Mouse (Mus musculus) heart, embryonic 16.5 days (tissue): Measurements from ENCODE around the gene S100a16. TPM values are rescaled to one million over a fixed set of nuclear protein-coding genes. Genes with fewer than 3 reads are reported as not detected.

ENCODE experiments used
- ATAC-seq: fragments of 200-750 bp; cut with Nextera tagmentation; replicated peaks from 2 replicates; pipeline ENCODE4 v1.8.0; 2017; ENCODE audit warnings: moderate number of reproducible peaks; ENCODE audit not compliant: insufficient read depth, low FRiP score; ENCODE audit errors: extremely low read depth
- H3K27ac ChIP-seq: fragments of 300-500 bp; sonication (generic); 2 replicates; pipeline ENCODE4 v1.5.1; 2014; ENCODE audit warnings: mild to moderate bottlenecking, low read length, control low read depth, moderate library complexity
- H3K27me3 ChIP-seq: fragments of 300-500 bp; sonication (generic); 2 replicates; pipeline ENCODE4 v1.6.1; 2014; ENCODE audit warnings: low read length, mixed read lengths; ENCODE audit not compliant: control insufficient read depth, insufficient read depth
- H3K36me3 ChIP-seq: fragments of 300-500 bp; sonication (generic); 2 replicates; pipeline ENCODE4 v1.6.1; 2014; ENCODE audit not compliant: control insufficient read depth, insufficient read depth
- H3K4me1 ChIP-seq: fragments of 300-500 bp; sonication (generic); 2 replicates; pipeline ENCODE4 v1.6.1; 2014; ENCODE audit warnings: low read length, mixed read lengths; ENCODE audit not compliant: control insufficient read depth, insufficient read depth
- H3K4me2 ChIP-seq: fragments of 300-500 bp; sonication (generic); 2 replicates; pipeline ENCODE4 v1.6.1; 2014; ENCODE audit warnings: low read depth, mild to moderate bottlenecking, control low read depth, low read length
- H3K4me3 ChIP-seq: fragments of 300-500 bp; sonication (generic); 2 replicates; pipeline ENCODE4 v1.5.1; 2014; ENCODE audit warnings: mild to moderate bottlenecking, control low read depth, low read length
- H3K9ac ChIP-seq: fragments of 300-500 bp; sonication (generic); 2 replicates; pipeline ENCODE4 v1.6.1; 2014; ENCODE audit warnings: low read length, control low read depth
- H3K9me3 ChIP-seq: fragments of 300-500 bp; sonication (generic); replicated peaks from 2 replicates; pipeline ENCODE4 v1.6.1; 2016; ENCODE audit warnings: low read length; ENCODE audit not compliant: control insufficient read depth
- WGBS: fragments of 180-500 bp; shearing (Covaris S2); extraction: QIAGEN DNeasy Blood & Tissue Kit; methylation state at CpG from one replicate; pipeline ENCODE4 v1.1.7; 2014; 5-methylcytosine and 5-hydroxymethylcytosine counted together
- polyA plus RNA-seq: library from polyadenylated mRNA; unstranded; fragments of >200 nt; fragmentation: Nextera tagmentation; extraction: Ambion mirVana; gene quantifications from 2 replicates; pipeline ENCODE4 v1.2.1, GENCODE M21; 2015

Gene S100a16
- polyA plus RNA-seq, 1 experiment from 2014 or later, result 96.5 TPM

- Histone ChIP-seq H3K36me3 (no peaks in the 10 kb centered on the region), H3K9me3 (no peaks in the 10 kb centered on the region), H3K9ac (no peak overlapping the region), H3K4me2 (no peak overlapping the region), H3K4me1 (peaks cover 4% of the 10 kb centered on the region; the same call in 1 of the 2 replicates), H3K27me3 (no peaks in the 10 kb centered on the region), H3K4me3 (no peak overlapping the region), H3K27ac (no peak overlapping the region)
- 62% methylated on average over 1 of the region's 1 CpGs for WGBS
- no peak for ATAC-seq
Observed at GRCm38 (mm10) chr3:90535446-90535845, 1.6 kb upstream of the S100a16 start.

GRCm38 (mm10) chr3:90537905-90538296 lies 847 bp downstream of the S100a16 start:
- Histone ChIP-seq H3K9me3 (no peaks in the 10 kb centered on the region), H3K4me2 (peak overlapping the region; percentile 31), H3K4me3 (peak overlapping the region; percentile 26), H3K36me3 (no peaks in the 10 kb centered on the region), H3K27ac (peak overlapping the region; percentile 19; the same call in 1 of the 2 replicates), H3K27me3 (no peaks in the 10 kb centered on the region), H3K4me1 (peaks cover 8% of the 10 kb centered on the region; the same call in 1 of the 2 replicates), H3K9ac (peak overlapping the region; percentile 58; the same call in 1 of the 2 replicates)
- no peak for ATAC-seq
- 71% methylated on average over 5 of the region's 5 CpGs for WGBS

GRCm38 (mm10) chr3:90540904-90541303 lies 3.9 kb downstream of the S100a16 start:
- H3K4me3 ChIP-seq, result peak overlapping the region; percentile 29
- no peaks in the 10 kb centered on the region for H3K27me3 ChIP-seq
- H3K9ac ChIP-seq, result peak overlapping the region; percentile 38
- peak overlapping the region; percentile 70 for H3K27ac ChIP-seq
- ATAC-seq, result peak; percentile 37; the same call in 1 of the 2 replicates
- WGBS, result 60% methylated on average over 4 of the region's 4 CpGs
- no peaks in the 10 kb centered on the region for H3K36me3 ChIP-seq
- H3K4me2 ChIP-seq, result peak overlapping the region; percentile 27
- peaks cover 8% of the 10 kb centered on the region; the same call in 1 of the 2 replicates for H3K4me1 ChIP-seq
- H3K9me3 ChIP-seq, result no peaks in the 10 kb centered on the region

GRCm38 (mm10) chr3:90549676-90550420 lies 12.8 kb downstream of the S100a16 start:
- no peaks in the 10 kb centered on the region for H3K27me3 ChIP-seq
- peaks cover 5% of the 10 kb centered on the region for H3K4me1 ChIP-seq
- 62% methylated on average over 5 of the region's 5 CpGs for WGBS
- no peak overlapping the region for H3K4me2 ChIP-seq
- no peak overlapping the region for H3K4me3 ChIP-seq
- no peak overlapping the region for H3K27ac ChIP-seq
- H3K9me3 ChIP-seq, result no peaks in the 10 kb centered on the region
- no peak overlapping the region for H3K9ac ChIP-seq
- no peaks in the 10 kb centered on the region for H3K36me3 ChIP-seq
- ATAC-seq, result no peak

- Histone ChIP-seq H3K9me3 (no peaks in the 10 kb centered on the region), H3K27ac (no peak overlapping the region), H3K4me1 (peaks cover 5% of the 10 kb centered on the region), H3K36me3 (no peaks in the 10 kb centered on the region), H3K27me3 (no peaks in the 10 kb centered on the region), H3K4me2 (no peak overlapping the region), H3K4me3 (no peak overlapping the region), H3K9ac (no peak overlapping the region)
- no peak for ATAC-seq
- 79% methylated on average over 2 of the region's 2 CpGs for WGBS
Observed at GRCm38 (mm10) chr3:90550421-90550790, 13.4 kb downstream of the S100a16 start.

- Histone ChIP-seq H3K4me2 (no peak overlapping the region), H3K27ac (no peak overlapping the region), H3K4me1 (peaks cover 5% of the 10 kb centered on the region), H3K27me3 (no peaks in the 10 kb centered on the region), H3K36me3 (no peaks in the 10 kb centered on the region), H3K9ac (no peak overlapping the region), H3K9me3 (no peaks in the 10 kb centered on the region), H3K4me3 (no peak overlapping the region)
- 80% methylated on average over 2 of the region's 2 CpGs for WGBS
- ATAC-seq, result no peak
Observed at GRCm38 (mm10) chr3:90552231-90552630, 15.2 kb downstream of the S100a16 start.

GRCm38 (mm10) chr3:90555954-90556353 lies 18.9 kb downstream of the S100a16 start:
- Histone ChIP-seq H3K27me3 (no peaks in the 10 kb centered on the region), H3K9me3 (no peaks in the 10 kb centered on the region), H3K4me2 (no peak overlapping the region), H3K36me3 (no peaks in the 10 kb centered on the region), H3K4me1 (no peaks in the 10 kb centered on the region), H3K4me3 (no peak overlapping the region), H3K27ac (no peak overlapping the region), H3K9ac (no peak overlapping the region)
- no peak for ATAC-seq
- 70% methylated on average over 5 of the region's 5 CpGs for WGBS

- Histone ChIP-seq H3K27me3 (no peaks in the 10 kb centered on the region), H3K4me3 (no peak within 1 kb of the TSS), H3K9ac (no peak within 1 kb of the TSS), H3K4me2 (no peak within 1 kb of the TSS), H3K9me3 (no peaks in the 10 kb centered on the region), H3K4me1 (no peaks in the 10 kb centered on the region), H3K27ac (peak within 1 kb of the TSS; percentile 31), H3K36me3 (no peaks in the 10 kb centered on the region)
- ATAC-seq, result no peak
- 77% methylated on average over 6 of the region's 6 CpGs for WGBS
Observed at GRCm38 (mm10) chr3:90560008-90560628, 23.1 kb downstream of the S100a16 start, which contains the start of gene S100a3. Gene S100a3 (plus strand): TSS chr3:90560578.

- WGBS, result 63% methylated on average over 5 of the region's 5 CpGs
- Histone ChIP-seq H3K9me3 (no peaks in the 10 kb centered on the region), H3K4me2 (no peak overlapping the region), H3K27me3 (no peaks in the 10 kb centered on the region), H3K36me3 (no peaks in the 10 kb centered on the region), H3K4me3 (no peak overlapping the region), H3K4me1 (peaks cover 4% of the 10 kb centered on the region; the same call in 1 of the 2 replicates), H3K27ac (no peak overlapping the region), H3K9ac (no peak overlapping the region)
- no peak for ATAC-seq
Observed at GRCm38 (mm10) chr3:90574691-90575090, 37.6 kb downstream of the S100a16 start.
